Comparison of ENCODE assay signal across 22 mouse cellular contexts in genomic region chr16:92871728-92872127, GRCm38 (mm10). TPM values are rescaled to one million over a fixed set of nuclear protein-coding genes. Genes with fewer than 3 reads are reported as not detected.
A peak's percentile ranks its signal among the peaks of the same experiment; 100 is the strongest.
DNase-seq lines count a peak whose midpoint lies in the region; ATAC-seq and TF ChIP-seq lines count a peak whose summit lies in the region.
"Had no signal": no experiment of that assay in that cellular context is flagged by ENCODE, and none has a peak within 500 bp of the region (broad histone marks: within the 10 kb centered on the region; RNA-seq: fewer than 3 reads in every experiment).

No protein-coding gene starts in this region.

- 0 out of 2 replicates have a peak, but pooled peaks have one; percentile 42 for ATAC-seq in liver, embryonic 12.5 days
- ATAC-seq in liver, postnatal 0 days, result 0 out of 2 replicates have a peak, but pooled peaks have one; percentile 26
- ATAC-seq: CD4-positive, CD25-positive, alpha-beta regulatory T cell, adult 4 months; forebrain, embryonic 13.5 days; forebrain, postnatal 0 days had no signal

- no peaks in the 10 kb centered on the region for H3K36me3 ChIP-seq in liver, embryonic 12.5 days
- no peaks in the 10 kb centered on the region for H3K36me3 ChIP-seq in liver, postnatal 0 days (replicated peaks; ENCODE audit: insufficient read depth, low read length)
- H3K36me3 ChIP-seq: embryonic facial prominence, embryonic 10.5 days; G1E; heart, embryonic 10.5 days; heart, embryonic 15.5 days; hindbrain, embryonic 15.5 days had no signal

- H3K9ac ChIP-seq in liver, embryonic 12.5 days, result no peak overlapping the region; the same call in 1 of the 2 replicates
- no peak overlapping the region for H3K9ac ChIP-seq in liver, postnatal 0 days (replicated peaks)
- H3K9ac ChIP-seq: forebrain, embryonic 13.5 days; forebrain, postnatal 0 days; heart, embryonic 15.5 days; hindbrain, embryonic 15.5 days had no signal

- peaks cover 47% of the 10 kb centered on the region for H3K4me1 ChIP-seq in liver, embryonic 12.5 days
- 0 out of 2 replicates have a peak, but pooled peaks cover 9% of the 10 kb centered on the region for H3K4me1 ChIP-seq in liver, postnatal 0 days (ENCODE audit: insufficient read depth)
- H3K4me1 ChIP-seq: embryonic facial prominence, embryonic 10.5 days; forebrain, embryonic 13.5 days; heart, embryonic 15.5 days; hindbrain, embryonic 15.5 days had no signal

- DNase-seq in kidney, postnatal 10 days, result peak; percentile 15
- DNase-seq in kidney, postnatal 36 days, result no peak
- DNase-seq in liver, result peak; percentile 15
- DNase-seq in liver, postnatal 0 days, result no peak
- no peak for DNase-seq in B cell, adult 2 months
- no peak for DNase-seq in neural tube, embryonic 10.5 days (ENCODE audit: extremely low spot score, low spot score)
- DNase-seq: adrenal gland, postnatal 10 days; cerebellum, adult 11 months; cerebellum, adult 8-10 months; cerebellum, postnatal 25 days; forebrain, postnatal 0 days; gastrocnemius, postnatal 36 days; heart, adult 18-20 months; heart, postnatal 36 days had no signal

- H3K9me3 ChIP-seq in liver, embryonic 12.5 days (replicated peaks), result no peaks in the 10 kb centered on the region
- no peaks in the 10 kb centered on the region for H3K9me3 ChIP-seq in liver, postnatal 0 days (ENCODE audit: low read length)
- H3K9me3 ChIP-seq: forebrain, embryonic 13.5 days; heart, embryonic 15.5 days; hindbrain, embryonic 15.5 days had no signal

- TF ChIP-seq CTCF in liver, postnatal 0 days (IDR thresholded peaks at IDR 0.05; ENCODE audit: low read depth), result no peak

- WGBS in liver, embryonic 12.5 days (ENCODE audit: insufficient replicate concordance), result 34% methylated on average over 11 of the region's 11 CpGs
- WGBS in liver, postnatal 0 days (ENCODE audit: insufficient replicate concordance), result 55% methylated on average over 11 of the region's 11 CpGs

- no peak overlapping the region for H3K27ac ChIP-seq in liver, embryonic 12.5 days
- no peak overlapping the region for H3K27ac ChIP-seq in liver, postnatal 0 days (ENCODE audit: low read depth)
- H3K27ac ChIP-seq: embryonic facial prominence, embryonic 10.5 days; forebrain, embryonic 13.5 days; heart, embryonic 10.5 days; heart, embryonic 15.5 days; hindbrain, embryonic 15.5 days had no signal

- H3K4me2 ChIP-seq in liver, embryonic 12.5 days, result no peak overlapping the region
- no peak overlapping the region for H3K4me2 ChIP-seq in liver, postnatal 0 days (ENCODE audit: low read depth, low read length)
- H3K4me2 ChIP-seq: forebrain, embryonic 13.5 days; heart, embryonic 15.5 days; hindbrain, embryonic 15.5 days had no signal

- H3K27me3 ChIP-seq in liver, embryonic 12.5 days (replicated peaks), result no peaks in the 10 kb centered on the region
- H3K27me3 ChIP-seq in liver, postnatal 0 days (ENCODE audit: insufficient read depth, low read length), result no peaks in the 10 kb centered on the region
- H3K27me3 ChIP-seq: forebrain, embryonic 13.5 days; hindbrain, embryonic 15.5 days had no signal

- TF ChIP-seq EP300 in liver, postnatal 0 days (IDR thresholded peaks at IDR 0.05; ENCODE audit: low read depth), result no peak

- no peak overlapping the region for H3K4me3 ChIP-seq in liver, embryonic 12.5 days
- no peak overlapping the region for H3K4me3 ChIP-seq in liver, postnatal 0 days (ENCODE audit: low read depth, low read length)
- H3K4me3 ChIP-seq: embryonic facial prominence, embryonic 10.5 days; forebrain, embryonic 13.5 days; heart, embryonic 10.5 days; heart, embryonic 15.5 days; hindbrain, embryonic 15.5 days had no signal

RNA-seq across cellular contexts. Expression of gene Runx1, which starts 45.8 kb away (rescaled TPM):
- polyA plus RNA-seq in liver, embryonic 12.5 days (2016; fragmentation: Nextera tagmentation; extraction: Ambion mirVana), result 11.7 and 13.5 TPM in 2 replicates
- polyA plus RNA-seq in liver, postnatal 0 days (2015; fragmentation: Nextera tagmentation; extraction: Ambion mirVana), result 3.3 and 4.6 TPM in 2 replicates

Comparison
In these comparisons a context has a peak if more than half of its experiments do, and no peak if none do; other contexts are left out.
1. DNase-seq: peak in kidney, postnatal 10 days (single experiment) and liver (single experiment); none in kidney, postnatal 36 days (0 of 2), liver, postnatal 0 days (single experiment), B cell, adult 2 months (0 of 2) and neural tube, embryonic 10.5 days (single experiment).